Mouse (Mus musculus): ENCODE results near the gene Clptm1l. TPM values are rescaled to one million over a fixed set of nuclear protein-coding genes. Genes with fewer than 3 reads are reported as not detected.
A peak's percentile ranks its signal among the peaks of the same experiment; 100 is the strongest.

Clptm1l gene
- 100 to 1,000 TPM; 157 to 197 (median 166) TPM for total RNA-seq (2022)

DNA sequence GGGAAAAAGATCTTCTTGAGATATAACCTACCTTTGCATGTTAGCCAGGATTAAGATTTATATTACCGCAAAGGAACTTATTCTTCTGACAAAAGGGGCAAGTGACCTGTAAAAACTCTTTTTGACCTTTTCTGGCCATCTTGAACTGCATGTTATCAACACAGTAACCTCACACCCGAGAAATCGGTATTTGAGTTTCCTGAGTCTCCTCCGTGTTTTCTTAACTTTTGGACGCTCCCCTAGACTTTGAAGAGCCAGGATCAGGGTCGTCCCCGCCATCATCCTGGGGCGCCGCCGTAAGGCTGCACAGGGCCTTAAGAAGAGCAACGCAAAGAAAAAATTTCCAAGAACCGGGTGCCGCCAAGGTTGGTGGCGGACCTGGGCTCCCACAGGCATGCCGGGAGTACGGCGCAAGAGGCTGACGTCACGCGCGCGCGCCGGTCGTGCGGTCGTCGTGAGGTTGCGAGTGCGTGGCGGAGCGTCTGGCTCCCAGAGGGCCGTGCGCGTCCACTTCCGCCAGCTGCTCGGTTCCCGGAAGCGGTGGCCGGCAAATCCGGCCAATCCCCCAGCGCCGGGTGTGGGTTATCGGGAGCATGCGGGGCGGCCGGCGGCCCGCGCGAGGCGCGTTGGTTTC lies at the start of gene Clptm1l:
Clptm1l (plus strand) TSS at position 485 of the 634 bp plus-strand sequence.
- DNase-seq, result peak; percentile 97

DNA sequence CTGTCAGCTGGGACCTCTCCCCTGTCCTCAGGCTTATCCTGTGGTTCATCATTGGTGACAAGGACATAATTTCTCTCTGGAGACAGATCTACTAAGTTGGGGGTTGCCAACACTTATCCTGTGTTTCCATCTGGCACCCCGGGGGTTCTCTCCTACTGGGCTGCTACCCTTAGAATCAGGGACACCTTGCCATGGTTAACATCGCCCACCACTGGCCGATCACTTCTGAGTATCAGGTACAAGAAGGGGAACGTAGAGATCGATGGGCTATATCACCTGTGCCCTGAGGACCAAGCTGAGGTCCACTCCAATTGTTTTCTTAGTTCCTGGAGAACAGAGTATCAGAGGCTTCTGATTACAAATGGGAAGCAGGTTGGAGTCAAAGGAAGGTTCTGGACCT lies 39.6 kb upstream of the Clptm1l start:
- no peak for DNase-seq

DNA sequence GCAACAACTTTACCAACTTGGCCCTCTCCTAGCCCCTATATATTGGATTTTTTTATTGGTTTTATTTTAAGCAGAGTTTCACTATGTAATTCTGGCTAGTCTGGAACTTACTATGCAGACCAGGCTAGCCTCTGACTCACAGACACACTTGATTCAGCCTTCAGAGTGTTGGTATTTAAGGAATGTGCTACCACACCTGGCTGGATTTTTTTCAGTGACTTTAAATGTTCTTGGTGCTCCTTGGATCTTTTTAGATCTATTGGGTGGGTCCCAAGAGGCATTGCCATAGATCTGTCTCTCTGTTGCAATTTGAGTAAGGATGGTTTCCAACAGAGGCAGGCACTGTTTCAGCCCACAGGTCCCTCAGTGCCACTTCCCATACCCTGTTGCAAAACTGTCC lies 28.8 kb upstream of the Clptm1l start:
- no peak for DNase-seq

GRCm38 (mm10) chr13:73577277-73577676 lies 26.5 kb upstream of the Clptm1l start:
- DNase-seq, result no peak

GRCm38 (mm10) chr13:73591488-73591887 lies 12.3 kb upstream of the Clptm1l start:
- DNase-seq, result no peak

DNA sequence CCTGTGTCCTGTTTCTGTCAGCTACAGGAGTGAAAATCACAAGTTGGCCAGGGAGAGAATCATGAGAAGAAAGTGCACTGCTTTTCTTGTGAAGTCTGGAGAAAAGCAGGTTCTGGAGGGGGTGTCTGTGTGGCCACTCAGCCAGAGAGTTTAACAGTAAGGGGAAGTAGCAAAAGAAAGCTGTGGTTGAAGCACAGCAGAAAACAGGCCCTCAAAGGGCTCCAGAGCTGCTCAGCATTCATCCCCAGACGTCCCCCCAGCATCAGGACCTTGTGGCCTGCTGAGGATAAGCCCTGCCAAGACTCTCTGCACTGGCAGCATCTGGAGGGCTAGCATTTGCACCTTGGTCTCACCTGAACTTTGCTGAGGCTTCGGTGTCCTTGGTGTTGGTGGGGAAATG lies 11.3 kb upstream of the Clptm1l start:
- no peak for DNase-seq

GRCm38 (mm10) chr13:73596276-73596675 lies 7.5 kb upstream of the Clptm1l start:
- DNase-seq, result no peak

DNA sequence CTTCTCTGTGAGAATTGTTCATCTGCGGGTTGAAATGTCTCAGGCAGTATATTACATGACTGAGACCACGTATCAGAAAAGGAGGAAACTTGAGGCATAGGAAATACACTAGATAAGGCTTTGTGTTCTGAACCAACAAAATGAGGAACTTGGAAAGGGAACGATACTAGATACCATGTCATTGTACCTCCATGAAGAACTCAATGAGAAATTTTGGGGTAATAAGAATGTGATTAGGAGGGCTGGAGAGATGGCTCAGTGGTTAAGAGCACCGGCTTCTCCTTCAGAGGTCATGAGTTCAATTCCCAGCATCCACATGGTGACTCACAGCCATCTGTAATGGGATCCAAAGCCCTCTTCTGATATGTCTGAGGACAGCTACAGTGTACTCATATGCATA lies 3.6 kb upstream of the Clptm1l start:
- no peak for DNase-seq

GRCm38 (mm10) chr13:73603046-73603445 lies 760 bp upstream of the Clptm1l start:
- DNase-seq, result no peak

GRCm38 (mm10) chr13:73604156-73604957 lies 551 bp downstream of the Clptm1l start:
- no peak for DNase-seq

GRCm38 (mm10) chr13:73618406-73618805 lies 14.6 kb downstream of the Clptm1l start:
- DNase-seq, result no peak

DNA sequence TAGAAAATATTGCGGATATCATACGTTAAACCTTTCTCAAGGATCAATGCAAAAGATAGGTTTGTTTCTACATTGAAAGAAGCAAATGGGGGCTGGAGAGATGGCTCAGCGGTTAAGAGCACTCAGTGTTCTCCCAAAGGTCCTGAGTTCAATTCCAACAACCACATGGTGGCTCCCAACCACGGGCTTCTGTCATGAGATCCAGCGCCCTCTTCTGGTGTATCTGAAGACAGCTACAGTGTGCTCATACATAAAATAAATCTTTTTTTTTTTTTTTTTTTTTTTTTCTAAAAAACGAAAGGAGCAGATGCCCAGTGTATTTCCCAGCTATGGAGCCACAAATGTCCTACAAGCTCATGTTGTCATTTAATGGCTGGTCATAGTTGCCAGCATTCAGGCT lies 16.8 kb downstream of the Clptm1l start:
- no peak for DNase-seq

DNA sequence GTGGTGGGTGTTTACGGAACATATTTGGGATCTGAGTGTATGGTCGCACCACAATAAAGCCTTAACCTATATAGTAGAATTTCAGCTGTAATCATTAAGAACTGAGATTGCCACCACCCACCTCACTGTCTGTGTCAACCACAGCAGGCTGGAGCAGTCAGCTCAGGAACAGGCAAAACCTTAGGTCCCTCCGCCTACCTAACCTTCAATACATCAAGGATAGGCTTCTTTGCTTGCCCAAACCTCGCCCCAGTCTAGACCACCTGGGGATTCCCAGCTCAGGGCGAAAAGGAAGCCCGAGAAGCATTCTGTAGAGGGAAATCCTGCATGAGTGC lies 22.6 kb downstream of the Clptm1l start:
- DNase-seq, result no peak

DNA sequence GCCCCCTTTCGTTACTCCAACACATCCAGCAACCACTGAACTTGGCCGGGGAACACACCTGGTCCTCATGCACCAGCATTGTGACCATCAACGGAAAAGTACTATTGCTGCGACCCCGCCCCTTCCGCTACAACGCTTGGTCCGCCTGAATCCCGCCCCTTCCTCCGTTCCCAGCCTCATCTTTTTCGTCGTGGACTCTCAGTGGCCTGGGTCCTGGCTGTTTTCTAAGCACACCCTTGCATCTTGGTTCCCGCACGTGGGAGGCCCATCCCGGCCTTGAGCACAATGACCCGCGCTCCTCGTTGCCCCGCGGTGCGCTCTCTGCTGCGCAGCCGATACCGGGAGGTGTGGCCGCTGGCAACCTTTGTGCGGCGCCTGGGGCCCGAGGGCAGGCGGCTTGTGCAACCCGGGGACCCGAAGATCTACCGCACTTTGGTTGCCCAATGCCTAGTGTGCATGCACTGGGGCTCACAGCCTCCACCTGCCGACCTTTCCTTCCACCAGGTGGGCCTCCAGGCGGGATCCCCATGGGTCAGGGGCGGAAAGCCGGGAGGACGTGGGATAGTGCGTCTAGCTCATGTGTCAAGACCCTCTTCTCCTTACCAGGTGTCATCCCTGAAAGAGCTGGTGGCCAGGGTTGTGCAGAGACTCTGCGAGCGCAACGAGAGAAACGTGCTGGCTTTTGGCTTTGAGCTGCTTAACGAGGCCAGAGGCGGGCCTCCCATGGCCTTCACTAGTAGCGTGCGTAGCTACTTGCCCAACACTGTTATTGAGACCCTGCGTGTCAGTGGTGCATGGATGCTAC lies 23.1 kb downstream of the Clptm1l start, which contains the start of gene Tert:
Tert (plus strand) TSS at position 167 of the 805 bp plus-strand sequence.
- peak; percentile 72 for DNase-seq

- DNase-seq, result no peak
Observed at GRCm38 (mm10) chr13:73628586-73629113, 24.8 kb downstream of the Clptm1l start.

- DNase-seq, result no peak
Observed at GRCm38 (mm10) chr13:73631837-73632236, 28.0 kb downstream of the Clptm1l start.

GRCm38 (mm10) chr13:73637826-73638225 lies 34.0 kb downstream of the Clptm1l start:
- no peak for DNase-seq

DNA sequence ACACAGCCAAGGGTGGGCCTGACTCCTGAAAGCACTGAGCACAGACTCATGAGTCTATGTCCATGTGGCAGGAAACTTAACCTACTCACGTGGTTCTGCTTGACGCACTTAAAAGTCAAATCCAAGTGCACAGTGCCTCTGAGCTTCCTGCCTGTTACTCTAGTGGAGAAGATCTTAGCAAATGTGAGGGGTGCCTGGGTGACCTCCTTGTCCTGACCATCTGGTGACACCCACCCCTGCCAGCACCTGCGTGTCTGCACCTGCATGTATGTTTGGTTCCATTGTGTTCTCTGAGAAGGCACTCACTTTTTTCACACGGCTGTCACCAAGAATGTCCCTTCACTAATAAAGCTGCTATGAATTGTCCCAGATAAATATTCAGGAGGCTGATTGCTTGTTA lies 37.5 kb downstream of the Clptm1l start:
- no peak for DNase-seq

DNA sequence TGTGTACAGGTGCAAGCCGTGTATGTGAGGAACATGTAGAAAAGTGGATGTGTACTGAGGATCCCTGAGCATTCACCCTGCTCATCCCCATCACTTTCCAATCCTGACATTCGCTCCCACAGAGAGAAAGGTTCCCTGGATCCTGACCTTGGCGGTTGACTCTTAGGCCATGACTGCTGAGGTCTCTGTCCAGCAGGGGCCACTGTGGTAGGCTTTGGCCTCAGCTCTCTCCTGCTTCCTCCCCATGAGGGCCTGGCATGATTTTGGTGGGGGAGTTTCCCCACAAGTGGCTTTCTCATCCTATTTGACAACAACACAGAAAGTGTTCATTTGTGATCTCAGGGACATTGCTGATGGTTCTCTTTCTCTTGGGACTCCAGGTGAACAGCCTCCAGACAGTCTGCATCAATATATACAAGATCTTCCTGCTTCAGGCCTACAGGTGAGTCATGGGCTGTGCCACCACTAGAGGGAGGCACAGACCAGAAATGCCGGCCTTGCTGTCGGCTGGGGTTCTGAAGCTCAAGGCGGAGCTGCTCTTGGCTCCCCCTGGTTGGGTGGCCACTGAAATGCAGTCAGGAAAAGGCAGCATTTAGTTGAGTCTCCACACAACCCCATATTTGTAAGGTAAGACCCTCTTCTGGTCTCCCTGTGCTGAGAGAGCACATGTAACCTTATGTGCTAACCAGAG lies 42.7 kb downstream of the Clptm1l start:
- DNase-seq, result peak; percentile 31

DNA sequence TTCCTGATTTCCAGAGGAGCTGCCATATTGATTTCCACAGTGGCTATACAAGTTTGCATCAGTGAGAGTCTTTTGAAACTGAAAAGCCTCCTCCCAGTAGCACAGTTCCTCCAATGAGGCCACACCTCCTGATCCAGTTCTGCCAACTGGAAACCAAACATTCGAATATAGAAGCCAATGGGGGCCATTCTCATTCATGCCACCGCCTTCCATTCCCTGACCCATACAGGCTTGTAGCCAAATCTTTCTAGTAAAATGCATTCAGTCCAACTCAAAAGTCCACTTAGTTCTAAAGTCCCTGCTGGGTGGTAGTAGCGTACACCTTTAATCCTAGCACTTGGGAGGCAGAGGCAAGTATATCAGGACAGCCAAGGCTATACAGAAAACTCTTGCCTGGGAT lies 49.5 kb downstream of the Clptm1l start:
- no peak for DNase-seq

DNA sequence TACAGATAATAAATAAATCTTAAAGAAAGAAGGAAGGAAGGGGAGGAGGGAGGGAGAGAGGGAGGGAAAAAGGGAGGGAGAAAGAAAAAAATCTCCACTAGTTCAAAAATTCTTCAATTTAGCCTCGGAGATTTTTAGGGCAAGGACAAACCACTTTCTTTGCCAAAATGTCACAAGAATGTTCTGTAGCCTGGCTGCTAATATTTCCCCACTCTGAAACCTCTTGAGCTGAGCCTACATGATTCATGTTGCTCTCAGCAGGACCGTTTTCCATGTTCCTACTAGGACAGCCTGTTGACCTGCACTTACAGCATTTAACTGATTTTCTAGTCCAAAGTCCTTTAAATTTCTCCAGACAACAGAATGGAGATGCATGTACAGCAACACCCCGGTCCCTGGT lies 51.2 kb downstream of the Clptm1l start:
- peak; percentile 42 for DNase-seq

DNA sequence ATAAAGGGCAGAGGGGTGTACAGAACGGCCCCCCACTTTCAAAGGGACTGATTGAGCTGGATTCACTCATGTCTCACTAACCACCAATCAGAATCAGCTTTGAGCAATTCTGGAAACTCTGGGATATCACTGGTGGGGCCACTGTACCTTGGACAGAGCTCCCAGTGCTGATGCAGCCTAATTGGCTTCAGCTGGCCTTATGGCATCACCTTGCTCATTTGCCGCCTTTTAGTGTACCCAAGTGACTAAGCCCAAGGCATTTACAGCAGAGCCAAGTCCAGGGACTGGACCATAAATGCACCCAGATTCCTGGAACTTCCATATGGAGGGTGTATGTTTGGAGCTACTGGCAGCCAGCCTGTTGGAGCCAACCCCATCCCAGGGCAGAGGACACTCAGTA lies 55.1 kb downstream of the Clptm1l start:
- no peak for DNase-seq

All from adrenal gland, adult 8-10 months (tissue).